Mouse (Mus musculus): ENCODE data around the gene Ranbp10. TPM values are rescaled to one million over a fixed set of nuclear protein-coding genes. Genes with fewer than 3 reads are reported as not detected.

Ranbp10 gene
- polyA plus RNA-seq, 1 experiment from 2014 or later, result 17.8 TPM

GRCm38 (mm10) chr8:105856168-105856835, 29.2 kb upstream of the Ranbp10 start:
- DNase-seq (ENCODE audit: low spot score) (no peak), ATAC-seq (ENCODE audit: low FRiP score) (no peak)
- H3K36me3 ChIP-seq (ENCODE audit: control insufficient read depth, insufficient read depth, low read length), result no peaks in the 10 kb centered on the region
- H3K27me3 ChIP-seq (ENCODE audit: control insufficient read depth, insufficient read depth, low read length), result no peaks in the 10 kb centered on the region
- peak overlapping the region; percentile 82 for H3K27ac ChIP-seq (ENCODE audit: low read depth, low read length)
- H3K9ac ChIP-seq (ENCODE audit: low read depth, low read length), result peak overlapping the region; percentile 86
- peaks cover 8% of the 10 kb centered on the region; the same call in 1 of the 2 replicates for H3K4me1 ChIP-seq (replicated peaks; ENCODE audit: control insufficient read depth, insufficient read depth, low read length)
- peak overlapping the region; percentile 78 for H3K4me3 ChIP-seq (ENCODE audit: low read depth, low read length)
- WGBS, result 26% methylated on average over 15 of the region's 15 CpGs
- no peaks in the 10 kb centered on the region for H3K9me3 ChIP-seq (ENCODE audit: control insufficient read depth, low read length)
- H3K4me2 ChIP-seq (replicated peaks; ENCODE audit: low read depth, low read length), result peak overlapping the region; percentile 96

DNA sequence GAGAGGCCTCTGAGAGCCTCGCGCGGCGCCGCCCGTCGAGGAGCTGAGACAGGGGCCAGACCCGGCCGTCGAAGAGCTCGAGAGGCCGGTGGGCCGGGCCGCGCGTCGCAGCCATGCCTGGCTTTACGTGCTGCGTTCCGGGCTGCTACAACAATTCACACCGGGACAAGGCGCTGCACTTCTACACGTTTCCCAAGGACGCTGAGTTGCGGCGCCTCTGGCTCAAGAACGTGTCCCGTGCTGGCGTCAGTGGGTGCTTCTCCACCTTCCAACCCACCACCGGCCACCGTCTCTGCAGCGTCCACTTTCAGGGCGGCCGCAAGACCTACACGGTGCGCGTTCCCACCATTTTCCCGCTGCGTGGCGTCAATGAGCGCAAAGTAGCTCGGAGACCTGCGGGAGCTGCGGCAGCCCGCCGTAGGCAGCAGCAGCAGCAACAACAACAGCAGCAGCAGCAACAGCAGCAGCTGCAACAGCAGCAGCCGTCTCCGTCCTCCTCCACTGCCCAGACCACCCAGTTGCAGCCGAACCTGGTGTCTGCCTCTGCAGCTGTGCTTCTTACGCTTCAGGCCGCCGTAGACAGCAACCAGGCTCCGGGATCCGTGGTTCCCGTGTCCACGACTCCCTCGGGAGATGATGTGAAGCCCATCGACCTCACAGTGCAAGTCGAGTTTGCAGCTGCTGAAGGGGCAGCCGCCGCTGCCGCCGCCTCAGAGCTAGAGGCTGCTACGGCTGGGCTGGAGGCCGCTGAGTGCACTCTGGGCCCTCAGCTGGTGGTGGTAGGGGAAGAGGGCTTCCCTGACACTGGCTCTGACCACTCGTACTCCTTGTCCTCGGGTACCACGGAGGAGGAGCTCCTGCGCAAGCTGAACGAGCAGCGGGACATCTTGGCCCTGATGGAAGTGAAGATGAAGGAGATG, 28.4 kb upstream of the Ranbp10 start:
- peak overlapping the region; percentile 96 for H3K4me2 ChIP-seq (replicated peaks; ENCODE audit: low read depth, low read length)
- H3K4me1 ChIP-seq (replicated peaks; ENCODE audit: control insufficient read depth, insufficient read depth, low read length), result peaks cover 11% of the 10 kb centered on the region
- ATAC-seq (ENCODE audit: low FRiP score) (peak; percentile 23; the same call in 1 of the 2 replicates), DNase-seq (ENCODE audit: low spot score) (peak; percentile 65)
- no peaks in the 10 kb centered on the region for H3K27me3 ChIP-seq (ENCODE audit: control insufficient read depth, insufficient read depth, low read length)
- under 1% methylated on average over 54 of the region's 71 CpGs for WGBS
- H3K27ac ChIP-seq (ENCODE audit: low read depth, low read length), result peak overlapping the region; percentile 82
- H3K9ac ChIP-seq (ENCODE audit: low read depth, low read length), result peak overlapping the region; percentile 86
- no peaks in the 10 kb centered on the region for H3K9me3 ChIP-seq (ENCODE audit: control insufficient read depth, low read length)
- peak overlapping the region; percentile 78 for H3K4me3 ChIP-seq (ENCODE audit: low read depth, low read length)
- H3K36me3 ChIP-seq (ENCODE audit: control insufficient read depth, insufficient read depth, low read length), result no peaks in the 10 kb centered on the region

DNA sequence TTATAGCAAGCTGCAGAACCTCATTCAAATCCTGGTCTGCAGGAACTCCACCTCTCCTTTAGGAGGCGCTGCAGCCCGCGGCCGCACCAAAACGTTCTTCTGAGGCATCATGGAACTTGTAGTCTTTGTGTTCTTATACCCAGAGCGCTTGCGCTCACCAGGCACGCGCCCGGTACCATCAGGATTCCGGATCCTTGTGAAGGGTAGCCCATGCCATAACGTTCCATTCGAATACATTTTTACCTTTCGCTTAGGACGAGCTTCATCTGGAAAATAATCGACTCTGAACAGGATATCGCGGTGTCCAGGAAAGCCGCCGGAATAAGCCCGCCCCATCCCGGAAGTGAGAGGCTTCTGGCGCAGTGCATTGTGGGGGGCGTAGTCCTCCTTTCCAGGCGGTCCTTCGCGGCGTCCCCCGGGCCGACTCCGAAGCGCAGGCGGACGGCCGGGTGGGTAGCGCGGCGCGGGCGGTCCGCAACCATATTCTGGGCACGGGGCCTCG, 27.6 kb upstream of the Ranbp10 start, which contains the start of gene Thap11:
Gene Thap11, plus strand, starts transcription at position 418 of the 502 bp plus-strand sequence.
- peak within 1 kb of the TSS; percentile 86 for H3K9ac ChIP-seq (ENCODE audit: low read depth, low read length)
- peak within 1 kb of the TSS; percentile 78 for H3K4me3 ChIP-seq (ENCODE audit: low read depth, low read length)
- DNase-seq (ENCODE audit: low spot score), result peak; percentile 96
- no peaks in the 10 kb centered on the region for H3K36me3 ChIP-seq (ENCODE audit: control insufficient read depth, insufficient read depth, low read length)
- H3K4me2 ChIP-seq (replicated peaks; ENCODE audit: low read depth, low read length), result peak within 1 kb of the TSS; percentile 96
- peaks cover 13% of the 10 kb centered on the region for H3K4me1 ChIP-seq (replicated peaks; ENCODE audit: control insufficient read depth, insufficient read depth, low read length)
- H3K27ac ChIP-seq (ENCODE audit: low read depth, low read length), result peak within 1 kb of the TSS; percentile 82
- H3K27me3 ChIP-seq (ENCODE audit: control insufficient read depth, insufficient read depth, low read length), result no peaks in the 10 kb centered on the region
- under 1% methylated on average over 43 of the region's 43 CpGs for WGBS
- peak; percentile 91 for ATAC-seq (ENCODE audit: low FRiP score)
- no peaks in the 10 kb centered on the region for H3K9me3 ChIP-seq (ENCODE audit: control insufficient read depth, low read length)

DNA sequence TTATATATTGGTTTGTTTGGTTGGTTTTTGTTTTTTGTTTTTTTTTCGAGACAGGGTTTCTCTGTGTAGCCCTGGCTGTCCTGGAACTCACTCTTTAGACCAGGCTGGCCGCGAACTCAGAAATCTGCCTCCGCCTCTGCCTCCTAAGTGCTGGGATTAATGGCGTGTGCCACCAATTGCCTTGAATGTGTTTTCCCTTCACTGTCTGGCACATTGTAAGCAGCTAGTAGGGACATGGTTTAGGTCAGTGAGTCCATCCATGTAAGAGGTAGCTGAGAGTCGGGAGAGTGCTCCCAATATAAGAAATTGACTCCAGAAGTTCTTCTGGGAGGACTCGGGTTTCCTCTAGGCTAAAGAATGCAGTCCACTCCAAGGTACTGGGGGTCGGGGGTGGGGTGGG, 27.2 kb upstream of the Ranbp10 start:
- Histone ChIP-seq H3K4me3 (ENCODE audit: low read depth, low read length) (peak overlapping the region; percentile 78), H3K9me3 (ENCODE audit: control insufficient read depth, low read length) (no peaks in the 10 kb centered on the region), H3K4me1 (replicated peaks; ENCODE audit: control insufficient read depth, insufficient read depth, low read length) (peaks cover 13% of the 10 kb centered on the region), H3K9ac (ENCODE audit: low read depth, low read length) (peak overlapping the region; percentile 86; the same call in 1 of the 2 replicates), H3K36me3 (ENCODE audit: control insufficient read depth, insufficient read depth, low read length) (no peaks in the 10 kb centered on the region), H3K27ac (ENCODE audit: low read depth, low read length) (no peak overlapping the region), H3K27me3 (ENCODE audit: control insufficient read depth, insufficient read depth, low read length) (no peaks in the 10 kb centered on the region), H3K4me2 (replicated peaks; ENCODE audit: low read depth, low read length) (0 out of 2 replicates have a peak overlapping the region, but pooled peaks have one; percentile 11)
- ATAC-seq (ENCODE audit: low FRiP score) (no peak), DNase-seq (ENCODE audit: low spot score) (no peak)
- 29% methylated on average over 8 of the region's 8 CpGs for WGBS

DNA sequence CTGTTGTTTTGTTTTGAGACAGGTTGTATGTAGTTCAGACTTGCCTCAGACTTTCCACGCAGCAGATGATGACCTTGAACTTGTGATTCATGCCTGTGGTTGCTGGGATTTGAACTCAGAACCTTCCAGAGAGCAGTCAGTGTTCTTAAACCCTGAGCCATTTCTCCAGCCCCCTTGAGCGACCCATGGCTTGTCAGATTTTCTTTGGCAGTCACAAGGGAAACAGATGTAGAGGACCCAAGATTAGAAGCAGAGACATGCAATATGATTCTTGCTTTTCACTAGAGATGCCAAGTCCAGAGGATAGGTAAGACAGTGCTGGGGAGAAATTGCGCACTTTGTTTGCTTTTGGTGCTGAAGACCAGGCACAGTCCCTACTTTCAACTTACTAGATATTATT, 26.0 kb upstream of the Ranbp10 start, which contains the start of gene Cenpt:
Gene Cenpt, minus strand, starts transcription at position 101 of the 400 bp plus-strand sequence.
- Histone ChIP-seq H3K27me3 (ENCODE audit: control insufficient read depth, insufficient read depth, low read length) (no peaks in the 10 kb centered on the region), H3K4me2 (replicated peaks; ENCODE audit: low read depth, low read length) (no peak within 1 kb of the TSS), H3K27ac (ENCODE audit: low read depth, low read length) (no peak within 1 kb of the TSS), H3K9me3 (ENCODE audit: control insufficient read depth, low read length) (no peaks in the 10 kb centered on the region), H3K9ac (ENCODE audit: low read depth, low read length) (no peak within 1 kb of the TSS), H3K4me1 (replicated peaks; ENCODE audit: control insufficient read depth, insufficient read depth, low read length) (peaks cover 13% of the 10 kb centered on the region), H3K36me3 (ENCODE audit: control insufficient read depth, insufficient read depth, low read length) (no peaks in the 10 kb centered on the region), H3K4me3 (ENCODE audit: low read depth, low read length) (no peak within 1 kb of the TSS)
- ATAC-seq (ENCODE audit: low FRiP score) (no peak), DNase-seq (ENCODE audit: low spot score) (no peak)
- WGBS, result 89% methylated on average over 3 of the region's 3 CpGs

- no peaks in the 10 kb centered on the region for H3K9me3 ChIP-seq (ENCODE audit: control insufficient read depth, low read length)
- H3K27ac ChIP-seq (ENCODE audit: low read depth, low read length), result no peak overlapping the region
- WGBS, result 82% methylated on average over 12 of the region's 12 CpGs
- no peaks in the 10 kb centered on the region for H3K27me3 ChIP-seq (ENCODE audit: control insufficient read depth, insufficient read depth, low read length)
- H3K4me1 ChIP-seq (replicated peaks; ENCODE audit: control insufficient read depth, insufficient read depth, low read length), result peaks cover 11% of the 10 kb centered on the region
- no peak overlapping the region for H3K9ac ChIP-seq (ENCODE audit: low read depth, low read length)
- no peaks in the 10 kb centered on the region for H3K36me3 ChIP-seq (ENCODE audit: control insufficient read depth, insufficient read depth, low read length)
- ATAC-seq (ENCODE audit: low FRiP score), result no peak
- DNase-seq (ENCODE audit: low spot score), result no peak
- no peak overlapping the region for H3K4me3 ChIP-seq (ENCODE audit: low read depth, low read length)
- no peak overlapping the region for H3K4me2 ChIP-seq (replicated peaks; ENCODE audit: low read depth, low read length)
Observed at GRCm38 (mm10) chr8:105852146-105852729, 25.1 kb upstream of the Ranbp10 start.

GRCm38 (mm10) chr8:105851651-105852143, 24.5 kb upstream of the Ranbp10 start:
- Histone ChIP-seq H3K9me3 (ENCODE audit: control insufficient read depth, low read length) (no peaks in the 10 kb centered on the region), H3K36me3 (ENCODE audit: control insufficient read depth, insufficient read depth, low read length) (no peaks in the 10 kb centered on the region), H3K27me3 (ENCODE audit: control insufficient read depth, insufficient read depth, low read length) (no peaks in the 10 kb centered on the region), H3K4me2 (replicated peaks; ENCODE audit: low read depth, low read length) (peak overlapping the region; percentile 66), H3K9ac (ENCODE audit: low read depth, low read length) (peak overlapping the region; percentile 88), H3K27ac (ENCODE audit: low read depth, low read length) (no peak overlapping the region; the same call in 1 of the 2 replicates), H3K4me3 (ENCODE audit: low read depth, low read length) (peak overlapping the region; percentile 67), H3K4me1 (replicated peaks; ENCODE audit: control insufficient read depth, insufficient read depth, low read length) (peaks cover 11% of the 10 kb centered on the region)
- under 1% methylated on average over 34 of the region's 34 CpGs for WGBS
- ATAC-seq (ENCODE audit: low FRiP score) (peak; percentile 81), DNase-seq (ENCODE audit: low spot score) (peak; percentile 95)

- Histone ChIP-seq H3K9ac (ENCODE audit: low read depth, low read length) (no peak overlapping the region; the same call in 1 of the 2 replicates), H3K27me3 (ENCODE audit: control insufficient read depth, insufficient read depth, low read length) (no peaks in the 10 kb centered on the region), H3K4me2 (replicated peaks; ENCODE audit: low read depth, low read length) (peak overlapping the region; percentile 29), H3K27ac (ENCODE audit: low read depth, low read length) (no peak overlapping the region), H3K9me3 (ENCODE audit: control insufficient read depth, low read length) (no peaks in the 10 kb centered on the region), H3K36me3 (ENCODE audit: control insufficient read depth, insufficient read depth, low read length) (no peaks in the 10 kb centered on the region), H3K4me1 (replicated peaks; ENCODE audit: control insufficient read depth, insufficient read depth, low read length) (peaks cover 5% of the 10 kb centered on the region), H3K4me3 (ENCODE audit: low read depth, low read length) (no peak overlapping the region; the same call in 1 of the 2 replicates)
- 83% methylated on average over 7 of the region's 7 CpGs for WGBS
- no peak for DNase-seq (ENCODE audit: low spot score)
- ATAC-seq (ENCODE audit: low FRiP score), result no peak
Observed at GRCm38 (mm10) chr8:105850611-105851010, 23.5 kb upstream of the Ranbp10 start.

Data from hindbrain, embryonic 11.5 days (tissue).